Comparison of ENCODE assay signal across 24 mouse cellular contexts in genomic region chr6:115801811-115802210, GRCm38 (mm10). TPM values are rescaled to one million over a fixed set of nuclear protein-coding genes. Genes with fewer than 3 reads are reported as not detected.
DNase-seq lines count a peak whose midpoint lies in the region; ATAC-seq lines count a peak whose summit lies in the region.
"Had no signal": no experiment of that assay in that cellular context is flagged by ENCODE, and none has a peak within 500 bp of the region (broad histone marks: within the 10 kb centered on the region; RNA-seq: fewer than 3 reads in every experiment).

No protein-coding gene starts in this region.

- H3K36me3 ChIP-seq in liver, embryonic 15.5 days (replicated peaks): peaks cover 83% of the 10 kb centered on the region
- peaks cover 57% of the 10 kb centered on the region for H3K36me3 ChIP-seq in liver, embryonic 11.5 days (ENCODE audit: control insufficient read depth, insufficient read depth, low read length)
- H3K36me3 ChIP-seq in neural tube, embryonic 14.5 days (ENCODE audit: control insufficient read depth, insufficient read depth, low read length): peaks cover 90% of the 10 kb centered on the region
- H3K36me3 ChIP-seq in stomach, embryonic 16.5 days (ENCODE audit: control insufficient read depth, insufficient read depth, low read length): peaks cover 29% of the 10 kb centered on the region
- peaks cover 100% of the 10 kb centered on the region for H3K36me3 ChIP-seq in embryonic facial prominence, embryonic 10.5 days (replicated peaks)

- H3K9ac ChIP-seq in liver, embryonic 15.5 days: no peak overlapping the region
- H3K9ac ChIP-seq in liver, embryonic 11.5 days (ENCODE audit: low read depth, low read length): no peak overlapping the region
- no peak overlapping the region for H3K9ac ChIP-seq in neural tube, embryonic 14.5 days (replicated peaks; ENCODE audit: low read depth, low read length)
- H3K9ac ChIP-seq in stomach, embryonic 16.5 days (ENCODE audit: low read length): no peak overlapping the region
- H3K9ac ChIP-seq: embryonic facial prominence, embryonic 12.5 days; forebrain, embryonic 12.5 days; heart, embryonic 15.5 days; hindbrain, embryonic 13.5 days had no signal

- DNase-seq in liver, embryonic 11.5 days (ENCODE audit: low spot score): no peak
- no peak for DNase-seq in neural tube, embryonic 10.5 days (ENCODE audit: extremely low spot score, low spot score)
- no peak for DNase-seq in embryonic facial prominence, embryonic 10.5 days (ENCODE audit: low spot score)
- no peak for DNase-seq in T-cell, adult 2 months (ENCODE audit: low spot score)
- DNase-seq: adrenal gland, postnatal 10 days; B cell, adult 2 months; cerebellum, adult 11 months; cerebellum, adult 8-10 months; cerebellum, postnatal 14 days; embryo, embryonic 11 days; gastrocnemius, postnatal 10 days; heart, adult 18-20 months; heart, postnatal 14 days had no signal

- peaks cover 22% of the 10 kb centered on the region for H3K4me1 ChIP-seq in liver, embryonic 15.5 days (replicated peaks)
- peaks cover 7% of the 10 kb centered on the region for H3K4me1 ChIP-seq in liver, embryonic 11.5 days (replicated peaks; ENCODE audit: control insufficient read depth, insufficient read depth, low read length)
- peaks cover 9% of the 10 kb centered on the region for H3K4me1 ChIP-seq in neural tube, embryonic 14.5 days (ENCODE audit: control insufficient read depth, insufficient read depth, low read length)
- H3K4me1 ChIP-seq in stomach, embryonic 16.5 days (ENCODE audit: control insufficient read depth, insufficient read depth, low read length): peaks cover 9% of the 10 kb centered on the region
- H3K4me1 ChIP-seq in embryonic facial prominence, embryonic 10.5 days: peaks cover 13% of the 10 kb centered on the region

- no peak overlapping the region for H3K4me2 ChIP-seq in liver, embryonic 15.5 days
- H3K4me2 ChIP-seq in liver, embryonic 11.5 days: no peak overlapping the region
- no peak overlapping the region for H3K4me2 ChIP-seq in neural tube, embryonic 14.5 days (ENCODE audit: low read depth, low read length)
- H3K4me2 ChIP-seq in stomach, embryonic 16.5 days (ENCODE audit: low read depth, low read length): no peak overlapping the region
- H3K4me2 ChIP-seq: embryonic facial prominence, embryonic 12.5 days; forebrain, embryonic 12.5 days; heart, embryonic 11.5 days; heart, embryonic 15.5 days; hindbrain, embryonic 13.5 days had no signal

- no peak overlapping the region for H3K4me3 ChIP-seq in liver, embryonic 15.5 days (replicated peaks)
- H3K4me3 ChIP-seq in liver, embryonic 11.5 days (ENCODE audit: low read depth, low read length): no peak overlapping the region
- H3K4me3 ChIP-seq in neural tube, embryonic 14.5 days (ENCODE audit: low read depth, low read length): no peak overlapping the region
- H3K4me3 ChIP-seq in stomach, embryonic 16.5 days (replicated peaks; ENCODE audit: low read length): no peak overlapping the region
- no peak overlapping the region for H3K4me3 ChIP-seq in embryonic facial prominence, embryonic 10.5 days
- H3K4me3 ChIP-seq: embryonic facial prominence, embryonic 12.5 days; forebrain, embryonic 12.5 days; heart, embryonic 15.5 days; hindbrain, embryonic 13.5 days had no signal

- WGBS in liver, embryonic 15.5 days (ENCODE audit: insufficient replicate concordance): 91% methylated on average over 3 of the region's 3 CpGs
- WGBS in liver, embryonic 11.5 days: 92% methylated on average over 3 of the region's 3 CpGs
- 95% methylated on average over 3 of the region's 3 CpGs for WGBS in neural tube, embryonic 14.5 days
- WGBS in stomach, embryonic 16.5 days: 87% methylated on average over 3 of the region's 3 CpGs
- WGBS in embryonic facial prominence, embryonic 10.5 days: 97% methylated on average over 3 of the region's 3 CpGs

- 0 out of 2 replicates have a peak, but pooled peaks have one; percentile 13 for ATAC-seq in liver, embryonic 15.5 days (ENCODE audit: insufficient read depth)
- no peak for ATAC-seq in liver, embryonic 11.5 days (replicated peaks; ENCODE audit: low FRiP score)
- ATAC-seq in neural tube, embryonic 14.5 days (ENCODE audit: low read depth): 0 out of 2 replicates have a peak, but pooled peaks have one; percentile 22
- peak; percentile 44; the same call in 1 of the 2 replicates for ATAC-seq in stomach, embryonic 16.5 days (ENCODE audit: insufficient read depth, low FRiP score)
- ATAC-seq: CD4-positive, CD25-positive, alpha-beta regulatory T cell, adult 4 months; forebrain, embryonic 16.5 days had no signal

- no peaks in the 10 kb centered on the region for H3K9me3 ChIP-seq in liver, embryonic 15.5 days (replicated peaks)
- H3K9me3 ChIP-seq in liver, embryonic 11.5 days (ENCODE audit: control insufficient read depth, low read length): no peaks in the 10 kb centered on the region
- H3K9me3 ChIP-seq in neural tube, embryonic 14.5 days (ENCODE audit: control insufficient read depth, low read length): no peaks in the 10 kb centered on the region
- H3K9me3 ChIP-seq in stomach, embryonic 16.5 days (replicated peaks; ENCODE audit: control insufficient read depth, low read length): no peaks in the 10 kb centered on the region
- no peaks in the 10 kb centered on the region for H3K9me3 ChIP-seq in embryonic facial prominence, embryonic 10.5 days
- H3K9me3 ChIP-seq: embryonic facial prominence, embryonic 12.5 days; forebrain, embryonic 12.5 days; G1E; heart, embryonic 15.5 days; hindbrain, embryonic 13.5 days had no signal

- no peaks in the 10 kb centered on the region for H3K27me3 ChIP-seq in liver, embryonic 15.5 days
- no peaks in the 10 kb centered on the region for H3K27me3 ChIP-seq in liver, embryonic 11.5 days (replicated peaks; ENCODE audit: control insufficient read depth, insufficient read depth, low read length)
- no peaks in the 10 kb centered on the region for H3K27me3 ChIP-seq in neural tube, embryonic 14.5 days (ENCODE audit: control insufficient read depth, insufficient read depth, low read length)
- no peaks in the 10 kb centered on the region for H3K27me3 ChIP-seq in stomach, embryonic 16.5 days (ENCODE audit: control insufficient read depth, insufficient read depth, low read length)
- H3K27me3 ChIP-seq in embryonic facial prominence, embryonic 10.5 days (replicated peaks; ENCODE audit: low read depth, poor library complexity, severe bottlenecking): no peaks in the 10 kb centered on the region
- H3K27me3 ChIP-seq: embryonic facial prominence, embryonic 12.5 days; forebrain, embryonic 12.5 days; heart, embryonic 15.5 days; hindbrain, embryonic 13.5 days had no signal

- H3K27ac ChIP-seq in liver, embryonic 15.5 days (replicated peaks): no peak overlapping the region
- H3K27ac ChIP-seq in liver, embryonic 11.5 days (ENCODE audit: low read depth, low read length): no peak overlapping the region
- no peak overlapping the region for H3K27ac ChIP-seq in neural tube, embryonic 14.5 days (ENCODE audit: low read depth, low read length)
- H3K27ac ChIP-seq in stomach, embryonic 16.5 days (ENCODE audit: low read length): no peak overlapping the region
- no peak overlapping the region for H3K27ac ChIP-seq in embryonic facial prominence, embryonic 10.5 days (replicated peaks)
- H3K27ac ChIP-seq: embryonic facial prominence, embryonic 12.5 days; forebrain, embryonic 12.5 days; heart, embryonic 15.5 days; hindbrain, embryonic 13.5 days had no signal

RNA-seq across cellular contexts. Expression of gene Rpl32, which starts 6.7 kb away (rescaled TPM):
- 836 and 1,114 TPM in 2 replicates for polyA plus RNA-seq in liver, embryonic 15.5 days (2015; fragmentation: Nextera tagmentation; extraction: Ambion mirVana)
- polyA plus RNA-seq in liver, embryonic 11.5 days (2014; fragmentation: Nextera tagmentation; extraction: Ambion mirVana): 2,286 and 2,478 TPM in 2 replicates
- polyA plus RNA-seq in neural tube, embryonic 14.5 days (2014; fragmentation: Nextera tagmentation; extraction: Ambion mirVana): 1,065 and 1,071 TPM in 2 replicates
- 1,851 and 2,115 TPM in 2 replicates for polyA plus RNA-seq in stomach, embryonic 16.5 days (2015; fragmentation: Nextera tagmentation; extraction: Ambion mirVana)
- polyA plus RNA-seq in embryonic facial prominence, embryonic 10.5 days (2016; fragmentation: Nextera tagmentation; extraction: Ambion mirVana): 1,826 and 1,867 TPM in 2 replicates

RNA-seq across cellular contexts. Expression of gene Cand2, which starts 27.5 kb away (rescaled TPM):
- 2.9 and 3.0 TPM in 2 replicates for polyA plus RNA-seq in liver, embryonic 15.5 days (2015; fragmentation: Nextera tagmentation; extraction: Ambion mirVana)
- polyA plus RNA-seq in liver, embryonic 11.5 days (2014; fragmentation: Nextera tagmentation; extraction: Ambion mirVana): 20.3 and 22.0 TPM in 2 replicates
- 8.3 and 10.8 TPM in 2 replicates for polyA plus RNA-seq in neural tube, embryonic 14.5 days (2014; fragmentation: Nextera tagmentation; extraction: Ambion mirVana)
- 19.6 and 22.6 TPM in 2 replicates for polyA plus RNA-seq in stomach, embryonic 16.5 days (2015; fragmentation: Nextera tagmentation; extraction: Ambion mirVana)
- 68.9 and 71.8 TPM in 2 replicates for polyA plus RNA-seq in embryonic facial prominence, embryonic 10.5 days (2016; fragmentation: Nextera tagmentation; extraction: Ambion mirVana)

RNA-seq across cellular contexts. Expression of gene Efcab12, which starts 36.4 kb away (rescaled TPM):
- polyA plus RNA-seq in liver, embryonic 15.5 days (2015; fragmentation: Nextera tagmentation; extraction: Ambion mirVana): 0.06 and 0.15 TPM in 2 replicates
- 0.27 TPM in 2 replicates for polyA plus RNA-seq in liver, embryonic 11.5 days (2014; fragmentation: Nextera tagmentation; extraction: Ambion mirVana)
- polyA plus RNA-seq in neural tube, embryonic 14.5 days (2014; fragmentation: Nextera tagmentation; extraction: Ambion mirVana): 3.0 and 3.1 TPM in 2 replicates
- 0.60 and 0.65 TPM in 2 replicates for polyA plus RNA-seq in stomach, embryonic 16.5 days (2015; fragmentation: Nextera tagmentation; extraction: Ambion mirVana)
- 1.1 and 1.2 TPM in 2 replicates for polyA plus RNA-seq in embryonic facial prominence, embryonic 10.5 days (2016; fragmentation: Nextera tagmentation; extraction: Ambion mirVana)
- polyA plus RNA-seq: G1E had no signal

RNA-seq across cellular contexts. Expression of gene Tmem40, which starts 39.6 kb away (rescaled TPM):
- 24.7 and 29.2 TPM in 2 replicates for polyA plus RNA-seq in liver, embryonic 15.5 days (2015; fragmentation: Nextera tagmentation; extraction: Ambion mirVana)
- polyA plus RNA-seq in liver, embryonic 11.5 days (2014; fragmentation: Nextera tagmentation; extraction: Ambion mirVana): 29.4 and 32.5 TPM in 2 replicates
- 1.1 and 1.2 TPM in 2 replicates for polyA plus RNA-seq in neural tube, embryonic 14.5 days (2014; fragmentation: Nextera tagmentation; extraction: Ambion mirVana)
- polyA plus RNA-seq in stomach, embryonic 16.5 days (2015; fragmentation: Nextera tagmentation; extraction: Ambion mirVana): 34.2 and 42.3 TPM in 2 replicates
- polyA plus RNA-seq in embryonic facial prominence, embryonic 10.5 days (2016; fragmentation: Nextera tagmentation; extraction: Ambion mirVana): 1.1 and 1.6 TPM in 2 replicates
- polyA plus RNA-seq: CD4-positive, CD25-positive, alpha-beta regulatory T cell, adult 4 months had no signal

RNA-seq across cellular contexts. Expression of gene Mbd4, which starts 51.4 kb away (rescaled TPM):
- polyA plus RNA-seq in liver, embryonic 15.5 days (2015; fragmentation: Nextera tagmentation; extraction: Ambion mirVana): 8.0 and 8.8 TPM in 2 replicates
- polyA plus RNA-seq in liver, embryonic 11.5 days (2014; fragmentation: Nextera tagmentation; extraction: Ambion mirVana): 20.7 and 23.0 TPM in 2 replicates
- 8.4 and 10.8 TPM in 2 replicates for polyA plus RNA-seq in neural tube, embryonic 14.5 days (2014; fragmentation: Nextera tagmentation; extraction: Ambion mirVana)
- 14.9 and 15.0 TPM in 2 replicates for polyA plus RNA-seq in stomach, embryonic 16.5 days (2015; fragmentation: Nextera tagmentation; extraction: Ambion mirVana)
- polyA plus RNA-seq in embryonic facial prominence, embryonic 10.5 days (2016; fragmentation: Nextera tagmentation; extraction: Ambion mirVana): 33.2 and 34.2 TPM in 2 replicates
